Mouse (Mus musculus) urinary bladder, postnatal 25 days (tissue): ENCODE measurements at regions not wholly inside any gene's neighbourhood (a gene's known extent, or its start where the extent isn't known, plus 50 kb on each side); places are given as distances from the start of the nearest gene placed in this dataset.
A peak's percentile ranks its signal among the peaks of the same experiment; 100 is the strongest.
"Not testable (repeated sequence)": the region's sequence is repeated elsewhere in the genome, so short reads cannot be mapped to it uniquely, and the experiment has no call there.

Experiments
- DNase-seq: peaks from one replicate; pipeline ENCODE4 v3.0.0; 2022; ENCODE audit warnings: low spot score

- no peak for DNase-seq
Observed at GRCm38 (mm10) chr3:113105979-113106378, 152.7 kb downstream of the Amy2a5 start.

- DNase-seq: not testable (repeated sequence)
Observed at GRCm38 (mm10) chr3:113090850-113091249, 167.8 kb downstream of the Amy2a5 start.

- peak; percentile 17 for DNase-seq
Observed at GRCm38 (mm10) chr3:113080704-113081103, 177.9 kb downstream of the Amy2a5 start.
